Mouse (Mus musculus) naive thymus-derived CD4-positive, alpha-beta T cell, adult 2 months (primary cell): ENCODE data around the gene Prr18.
"Not testable (repeated sequence)": the region's sequence is repeated elsewhere in the genome, so short reads cannot be mapped to it uniquely, and the experiment has no call there.

ENCODE experiments used
- DNase-seq: peaks from one replicate; pipeline ENCODE4 v3.0.0-alpha.2; 2011; ENCODE audit warnings: low read depth

The Prr18 gene

GRCm38 (mm10) chr17:8337159-8337558 lies at the start of gene Prr18:
TSS of gene Prr18 (plus strand) at chr17:8337459.
- DNase-seq, result not testable (repeated sequence)

DNA sequence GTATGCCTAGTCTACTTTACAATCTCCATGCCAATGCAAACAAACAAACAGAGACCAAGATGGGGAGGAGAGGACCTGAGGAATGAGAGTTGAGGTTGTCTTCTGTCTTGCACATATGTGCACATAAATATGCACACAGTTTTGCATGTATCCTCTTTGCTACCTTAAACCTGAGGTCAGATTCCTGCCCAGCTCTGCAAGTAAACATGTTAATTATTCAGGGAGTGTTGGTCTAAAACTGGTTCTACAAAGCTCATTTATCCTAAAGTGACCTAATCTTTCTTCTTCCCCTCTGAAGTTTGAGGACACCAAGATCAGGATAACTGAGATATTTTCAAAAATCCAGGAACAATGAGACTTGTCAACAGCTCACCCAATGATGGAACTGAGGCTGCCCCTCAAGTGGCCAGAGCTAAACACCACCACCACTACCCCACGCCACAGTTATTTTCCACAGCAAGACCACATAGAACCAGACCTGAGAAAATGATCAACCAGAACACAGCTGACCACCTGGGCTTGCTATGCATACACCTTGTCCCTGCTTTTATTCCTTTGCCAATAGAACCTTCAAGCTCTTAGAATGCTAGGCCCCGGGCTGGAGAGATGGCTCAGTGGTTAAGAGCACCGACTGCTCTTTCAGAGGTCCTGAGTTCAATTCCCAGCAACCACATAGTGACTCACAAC lies 47.1 kb upstream of the Prr18 start:
- DNase-seq, result no peak

DNA sequence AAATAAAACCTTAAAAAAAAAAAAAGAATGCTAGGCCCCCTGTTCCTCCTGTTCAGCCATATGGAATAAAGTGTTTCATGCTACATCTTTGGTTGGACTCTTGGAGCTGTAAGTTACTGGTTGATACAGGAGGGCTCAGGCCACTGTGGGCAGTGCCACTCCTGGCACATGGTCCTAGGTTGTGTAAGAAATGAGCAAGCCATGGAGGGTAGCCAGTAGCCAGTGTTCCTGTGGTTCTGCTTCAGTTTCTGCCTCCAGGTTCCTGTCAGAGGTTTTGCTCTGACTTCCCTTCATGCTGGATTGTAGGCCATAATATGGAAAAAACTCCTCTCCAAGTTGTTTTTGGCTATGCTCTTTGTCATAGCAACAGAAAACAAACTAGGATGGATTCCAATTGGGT lies 46.5 kb upstream of the Prr18 start:
- DNase-seq, result no peak

DNA sequence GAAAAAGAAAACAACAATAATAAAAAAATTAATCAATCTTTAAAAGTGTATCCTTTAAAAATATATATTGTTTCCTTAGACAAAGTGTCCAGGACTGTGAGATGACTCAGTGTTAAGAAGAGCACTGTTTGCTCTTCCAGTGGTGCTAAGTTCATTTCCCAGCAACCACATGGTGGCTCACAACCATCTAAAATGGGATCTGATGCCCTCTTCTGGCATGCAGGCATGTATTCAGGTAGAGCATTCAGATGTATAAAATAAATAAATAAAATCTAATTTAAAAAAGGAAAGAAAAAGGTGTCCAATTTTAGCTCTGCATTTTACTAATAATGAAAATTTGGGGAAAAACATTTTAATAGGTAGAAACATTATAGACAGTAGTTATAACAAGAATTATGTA lies 41.4 kb upstream of the Prr18 start:
- DNase-seq, result no peak

DNA sequence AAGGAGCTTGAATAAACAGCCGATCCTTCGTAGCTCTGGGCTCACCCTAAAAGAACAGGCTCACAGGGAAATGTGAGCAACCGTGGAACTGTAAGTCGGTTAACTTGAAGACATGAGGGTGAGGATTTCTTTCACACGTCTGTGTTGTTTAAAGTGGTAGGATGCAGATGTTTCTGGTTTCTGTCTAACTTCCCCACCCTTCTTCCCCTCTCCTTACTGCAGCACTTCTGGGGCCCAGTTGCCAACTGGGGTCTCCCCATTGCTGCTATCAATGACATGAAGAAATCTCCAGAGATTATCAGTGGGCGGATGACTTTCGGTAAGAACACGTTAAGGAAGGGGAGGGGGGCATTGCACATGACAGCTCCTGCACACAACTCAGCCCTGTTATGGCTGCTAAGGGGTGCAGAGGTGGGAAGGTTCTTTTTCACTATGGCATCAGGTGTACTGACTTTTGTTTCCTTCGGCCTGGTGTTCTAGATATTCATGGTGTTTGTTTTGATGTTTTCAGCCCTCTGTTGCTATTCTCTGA lies 40.9 kb upstream of the Prr18 start:
- DNase-seq, result no peak

GRCm38 (mm10) chr17:8297746-8298145 lies 39.5 kb upstream of the Prr18 start:
- DNase-seq, result no peak

DNA sequence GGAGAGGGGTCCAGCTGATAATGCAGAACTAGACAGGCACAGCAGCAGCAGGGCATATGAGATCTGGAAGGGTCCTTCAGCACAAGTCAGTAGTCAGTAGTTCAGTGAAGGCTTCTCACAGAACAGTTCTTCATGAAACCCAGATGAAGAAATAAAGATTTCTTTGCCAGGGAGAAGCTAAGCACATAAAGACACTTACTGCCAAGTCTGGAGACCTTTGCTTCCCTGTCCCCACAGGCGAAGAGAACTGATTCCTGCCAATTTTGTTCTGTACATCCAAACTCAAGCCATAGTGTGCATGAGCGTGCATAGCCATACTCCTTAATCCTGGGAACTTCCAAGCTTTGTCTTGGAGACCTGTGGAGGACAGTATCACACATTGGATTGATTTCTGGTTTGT lies 39.0 kb upstream of the Prr18 start:
- DNase-seq, result no peak

GRCm38 (mm10) chr17:8299524-8299923 lies 37.7 kb upstream of the Prr18 start:
- DNase-seq, result no peak

GRCm38 (mm10) chr17:8301515-8301914 lies 35.7 kb upstream of the Prr18 start:
- no peak for DNase-seq

DNA sequence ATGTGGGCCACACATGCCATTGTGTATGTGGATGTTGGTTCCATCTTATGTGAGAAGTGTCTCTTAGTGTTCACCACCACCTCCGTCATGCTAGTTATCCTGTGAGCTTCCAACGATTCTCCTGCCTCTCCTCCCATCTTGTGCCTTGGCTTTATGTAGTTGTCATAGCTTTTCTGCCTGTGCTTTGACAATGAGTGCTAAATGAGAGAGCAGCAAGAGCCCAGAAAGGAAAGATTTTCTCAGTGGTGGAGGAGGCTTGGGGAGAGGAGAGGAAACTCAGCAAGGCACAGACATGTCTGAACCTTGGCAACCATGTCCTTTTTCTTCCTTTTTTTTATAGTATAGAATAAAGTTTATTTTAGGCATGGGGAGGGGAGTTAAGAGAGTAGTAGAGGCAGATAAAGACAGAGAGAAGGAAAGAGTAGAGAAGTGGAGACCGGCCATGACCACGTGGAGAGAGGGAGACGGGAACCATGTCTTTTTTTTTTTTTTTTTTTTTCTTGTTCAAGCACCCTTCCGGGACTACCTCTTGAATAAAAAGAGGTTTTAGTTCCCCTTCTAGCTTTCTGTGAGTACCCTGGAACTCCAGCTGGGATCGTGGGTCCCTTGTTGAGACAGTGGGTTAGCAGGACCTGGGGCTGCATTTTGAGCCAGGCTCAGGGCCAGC lies 34.4 kb upstream of the Prr18 start:
- no peak for DNase-seq

DNA sequence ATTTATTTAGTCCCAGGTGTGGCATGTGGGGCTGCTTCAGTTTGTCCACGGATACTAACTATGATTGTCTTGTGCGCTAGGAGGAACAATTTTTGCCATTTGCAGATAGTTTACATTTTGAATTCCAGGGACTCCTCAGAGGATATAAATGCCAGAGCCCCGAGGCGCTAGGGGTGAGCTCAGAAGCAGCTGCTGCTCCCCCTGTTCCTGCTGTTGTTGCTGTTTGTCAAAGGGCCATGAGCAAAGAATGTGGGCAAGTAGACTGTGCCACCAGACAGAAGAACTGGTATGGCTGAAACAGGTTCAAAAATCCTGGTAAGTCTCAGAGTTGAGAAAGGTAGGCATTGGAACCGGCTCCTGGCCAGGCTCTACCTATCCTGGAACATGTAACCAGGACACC lies 33.6 kb upstream of the Prr18 start:
- DNase-seq, result no peak

DNA sequence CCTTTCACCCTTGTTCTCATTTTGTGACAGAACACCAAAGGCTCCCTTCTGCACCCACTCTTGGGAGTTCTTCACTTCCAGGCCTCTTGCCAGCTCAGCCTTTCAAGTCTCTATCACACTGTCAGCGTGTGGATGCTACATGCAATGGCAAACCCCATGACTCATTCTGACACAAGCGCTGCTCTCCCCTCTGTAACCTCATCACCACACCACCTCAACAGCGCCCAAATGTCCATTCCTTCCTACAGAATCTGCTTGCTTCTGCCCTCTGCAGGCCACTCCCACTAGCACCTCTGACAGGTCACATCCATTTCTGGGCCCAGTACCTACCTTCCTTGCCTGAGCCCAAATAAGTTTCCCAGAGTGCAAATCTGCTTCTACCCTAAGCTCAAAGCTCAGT lies 31.5 kb upstream of the Prr18 start:
- no peak for DNase-seq

- DNase-seq, result peak; percentile 96
These were observed 26.2 kb upstream of the Prr18 start, which contains the start of gene Sft2d1 for GRCm38 (mm10) chr17:8310838-8311614. TSS of gene Sft2d1 (plus strand) at chr17:8311102.

DNA sequence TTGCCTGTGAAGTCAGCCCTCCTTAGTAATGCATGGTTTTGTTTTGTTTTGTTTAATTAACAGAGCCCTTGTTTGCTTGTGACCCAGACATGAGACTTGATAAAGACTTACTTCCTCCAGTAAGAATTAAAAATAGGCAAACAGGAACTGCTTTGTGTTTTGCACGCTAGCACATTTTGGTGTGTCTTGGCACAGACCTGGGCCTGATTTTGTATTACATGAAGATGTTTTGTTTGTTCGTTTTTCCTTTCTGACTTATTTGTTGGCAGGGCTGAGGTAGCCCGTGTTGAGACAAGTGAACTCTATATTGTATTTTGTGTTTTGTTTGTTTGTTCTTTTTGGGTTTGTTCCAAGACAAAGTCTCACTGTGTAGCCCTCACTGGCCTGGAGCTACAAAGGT lies 25.5 kb upstream of the Prr18 start:
- peak; percentile 28 for DNase-seq

DNA sequence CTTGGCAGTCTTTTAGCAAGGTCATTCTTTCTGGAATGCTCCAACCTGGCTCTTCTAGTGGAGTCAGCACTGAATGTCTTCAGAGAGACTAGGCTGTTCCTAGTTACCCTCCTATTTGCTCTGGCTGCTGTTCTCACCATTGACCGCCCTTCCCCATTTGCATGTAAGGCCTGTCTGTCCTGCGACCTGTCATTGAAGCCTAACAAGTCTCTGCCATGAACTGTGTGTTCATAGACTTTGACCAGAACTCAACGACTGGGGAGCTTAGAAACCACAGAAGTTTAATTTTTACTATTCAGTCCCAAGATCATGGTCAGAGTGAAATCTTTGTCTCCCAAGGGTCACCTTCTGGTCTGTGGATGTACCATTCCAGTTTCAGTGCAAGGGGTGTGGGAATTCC lies 23.3 kb upstream of the Prr18 start:
- no peak for DNase-seq

GRCm38 (mm10) chr17:8316251-8316650 lies 21.0 kb upstream of the Prr18 start:
- DNase-seq, result peak; percentile 39

DNA sequence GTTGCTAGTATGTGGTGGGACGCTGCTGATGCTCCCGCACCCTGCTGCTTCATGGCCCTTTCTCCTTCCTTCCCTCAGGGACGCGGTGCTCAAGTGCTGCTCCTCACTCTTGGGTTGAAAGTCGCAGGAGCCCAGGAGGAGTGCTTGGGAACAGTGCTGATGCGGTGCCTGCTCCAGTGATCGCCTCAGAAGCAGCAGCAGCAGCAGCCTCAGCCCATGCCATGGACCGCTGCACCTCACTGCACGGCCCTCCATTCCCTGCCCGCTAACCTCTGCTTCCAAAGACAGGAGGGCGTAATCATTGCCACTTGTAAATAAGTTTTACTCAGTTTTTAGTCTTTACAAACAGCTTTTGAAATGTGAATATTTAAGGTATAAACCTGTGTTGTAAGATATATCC lies 10.4 kb upstream of the Prr18 start:
- not testable (repeated sequence) for DNase-seq

DNA sequence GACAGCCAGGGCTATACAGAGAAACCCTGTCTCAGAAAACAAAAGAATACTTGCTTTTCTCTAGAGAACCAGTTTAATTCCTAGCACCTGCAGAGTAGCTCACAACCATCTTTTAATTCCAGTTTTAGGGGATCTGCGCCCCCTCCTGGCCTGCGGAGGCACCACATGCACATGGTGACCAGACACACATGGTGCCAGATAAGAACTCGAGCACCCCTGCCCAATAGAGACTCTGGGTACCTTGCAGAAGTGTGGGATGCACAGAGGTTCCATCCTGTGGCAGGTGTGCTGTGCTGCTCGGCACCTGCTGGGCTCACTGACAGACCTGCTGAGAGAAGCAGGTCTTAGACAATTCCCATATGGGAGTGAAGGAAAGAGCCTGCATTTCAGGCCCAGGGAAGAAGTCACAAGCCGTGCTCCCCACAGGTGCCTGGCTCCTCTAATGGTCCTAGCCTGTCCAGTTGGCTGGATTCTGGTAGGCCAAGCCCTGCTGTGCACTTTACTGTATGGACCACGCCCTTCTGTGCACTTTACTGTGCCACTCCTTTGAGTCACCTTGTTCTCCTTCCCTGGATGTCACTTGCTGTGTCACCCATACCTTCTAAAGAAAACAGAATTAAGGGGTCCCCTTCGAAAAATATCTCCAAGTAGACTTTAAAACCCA lies 8.6 kb upstream of the Prr18 start:
- peak; percentile 41 for DNase-seq

- DNase-seq, result no peak
These were observed 6.7 kb upstream of the Prr18 start for GRCm38 (mm10) chr17:8330602-8331001.

- DNase-seq, result no peak
These were observed 2.6 kb downstream of the Prr18 start for GRCm38 (mm10) chr17:8339666-8340374.
